Mouse (Mus musculus) spleen, postnatal 4 days (tissue): ENCODE results near the gene Ercc1.
A peak's percentile ranks its signal among the peaks of the same experiment; 100 is the strongest.

ENCODE experiments used
- DNase-seq, 2 experiments: peaks; one replicate each; pipeline ENCODE4 v3.0.0; 2022; ENCODE audit warnings: low spot score in 2 of 2

The Ercc1 gene

DNA sequence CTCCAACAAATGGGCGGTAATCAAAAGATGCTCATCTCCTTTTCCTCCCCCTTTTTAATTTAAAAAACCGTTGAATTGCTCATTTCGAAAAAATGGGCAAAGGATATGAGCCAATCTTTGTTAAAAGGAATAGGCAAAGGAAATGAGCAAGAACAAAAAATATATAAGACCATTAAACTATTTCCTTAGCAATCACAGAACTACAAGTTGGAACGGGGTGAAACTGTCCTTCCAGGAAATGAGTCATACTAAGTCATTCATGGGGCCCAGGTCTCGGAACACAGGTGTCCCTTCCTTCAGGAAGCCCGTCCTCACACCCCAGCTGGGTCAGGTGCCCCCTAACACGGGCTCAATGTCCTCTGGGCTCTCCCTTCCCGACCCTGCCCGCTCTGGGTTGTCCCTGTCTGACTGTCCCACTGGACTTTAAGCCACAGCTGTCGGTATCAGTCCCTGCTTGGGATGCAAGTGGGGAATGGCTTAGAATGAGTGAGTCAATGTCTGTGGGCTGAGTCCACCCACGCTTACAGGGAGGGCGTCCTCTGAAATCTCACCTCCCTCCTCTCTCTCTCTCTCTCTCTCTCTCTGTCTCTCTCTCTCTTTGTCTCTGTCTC is at the start of gene Ercc1:
Ercc1 (plus strand) TSS at position 542 of the 611 bp plus-strand sequence.
- no peak for DNase-seq

GRCm38 (mm10) chr7:19295503-19296185 is 48.9 kb upstream of the Ercc1 start:
- peak; percentile 92 to 98 for DNase-seq

- no peak for DNase-seq
Measured at GRCm38 (mm10) chr7:19297034-19297433, 47.5 kb upstream of the Ercc1 start.

DNA sequence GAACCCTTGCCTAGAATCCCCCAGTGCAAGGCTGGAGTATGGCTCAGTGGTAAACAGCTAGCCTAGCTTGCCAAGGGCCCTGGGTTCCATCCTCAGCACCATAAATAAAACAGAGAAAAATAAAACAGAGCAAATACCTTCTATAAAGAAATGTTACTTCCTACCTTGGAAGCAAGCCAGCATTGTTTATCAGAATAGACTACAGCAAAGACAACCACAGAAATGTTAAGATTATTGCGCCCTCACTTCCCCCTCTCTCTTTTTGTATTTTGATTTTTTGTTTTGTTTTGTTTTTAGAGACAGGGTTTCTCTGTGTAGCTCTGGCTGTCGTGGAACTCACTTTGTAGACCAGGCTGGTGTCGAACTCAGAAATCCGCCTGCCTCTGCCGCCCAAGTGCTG is 46.8 kb upstream of the Ercc1 start:
- no peak for DNase-seq

GRCm38 (mm10) chr7:19299194-19299593 is 45.4 kb upstream of the Ercc1 start:
- no peak for DNase-seq

DNA sequence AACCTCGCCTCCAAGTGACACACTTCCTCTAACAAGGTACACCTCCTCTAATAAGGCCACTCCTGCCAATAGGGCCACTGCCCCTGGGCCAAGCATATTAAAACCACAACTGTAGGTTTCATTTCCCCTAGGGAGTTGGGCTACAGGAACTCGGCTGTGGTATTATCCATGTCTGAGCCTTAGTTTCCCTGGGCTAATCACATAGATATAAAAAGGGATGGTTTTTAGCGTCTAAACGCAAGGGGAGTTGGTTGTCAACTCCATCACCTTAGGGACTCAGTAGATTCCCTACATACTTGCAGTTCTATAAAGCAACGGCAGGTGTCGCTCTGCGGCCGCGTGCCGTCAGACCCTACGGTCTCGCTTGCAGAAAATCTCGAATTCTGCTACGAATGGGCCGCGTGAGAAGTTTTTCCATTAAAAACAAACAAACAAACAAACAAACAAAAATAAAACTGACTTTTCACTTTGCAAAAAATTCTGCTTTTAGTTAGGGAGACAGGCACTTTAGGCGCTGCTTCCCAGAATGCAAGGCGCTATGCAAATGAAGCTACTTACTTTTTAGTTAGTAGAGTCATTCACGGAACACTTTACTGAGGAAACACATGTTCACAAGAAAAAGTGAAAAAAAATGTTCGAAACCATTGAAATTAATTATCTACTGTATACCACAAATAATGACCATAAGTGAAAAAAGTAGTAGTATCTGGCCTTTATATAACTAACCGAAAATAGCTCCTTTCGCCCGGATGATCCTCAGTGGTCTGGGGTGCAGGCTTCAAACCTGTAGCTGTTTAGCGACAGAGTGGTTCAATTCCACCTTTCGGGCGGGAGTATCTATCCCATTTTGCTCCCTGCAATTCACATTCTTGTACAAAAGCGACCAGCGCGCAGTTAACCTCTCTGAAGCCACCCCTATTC is 43.8 kb upstream of the Ercc1 start:
- DNase-seq: peak; percentile 79 to 93

DNA sequence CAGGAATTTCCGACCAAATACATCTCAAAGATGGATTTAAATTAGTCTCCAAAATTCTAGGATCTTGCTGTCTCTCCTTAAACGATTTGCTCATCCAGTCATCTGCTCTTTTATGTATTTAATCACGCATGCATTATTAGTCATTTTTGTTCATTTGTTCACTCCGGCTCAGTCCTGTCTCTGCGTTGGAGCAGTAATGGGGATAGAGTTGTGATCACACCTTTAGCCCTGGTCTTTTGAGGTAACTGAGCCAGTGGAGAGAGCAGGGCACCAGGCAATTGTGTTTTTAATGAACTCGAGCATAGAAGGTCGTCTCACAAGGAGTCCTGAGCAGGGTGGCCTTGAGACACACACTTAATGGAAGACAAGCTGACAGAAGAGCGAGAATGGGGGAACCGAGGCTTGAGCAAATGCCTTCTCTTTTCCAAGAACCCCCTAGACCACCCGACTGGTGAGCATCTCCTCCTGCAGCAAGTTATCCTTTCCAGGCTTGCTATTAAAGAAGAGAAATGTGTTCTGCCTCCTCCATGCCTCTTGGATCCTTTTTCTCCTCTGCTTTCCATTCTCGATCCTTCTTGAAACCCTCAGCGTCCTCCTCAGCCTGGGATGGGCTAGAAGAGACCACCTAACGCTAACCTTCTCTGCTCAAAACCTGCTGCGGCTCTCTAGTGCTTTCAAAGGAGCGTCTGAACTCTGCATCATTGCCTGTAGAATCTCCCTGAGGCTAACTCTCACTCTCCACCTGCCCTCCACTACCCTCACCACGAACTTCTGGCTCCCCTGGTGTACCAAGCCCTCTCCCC is 42.9 kb upstream of the Ercc1 start:
- no peak for DNase-seq

- DNase-seq: no peak
Measured at GRCm38 (mm10) chr7:19302264-19303045, 42.1 kb upstream of the Ercc1 start.

DNA sequence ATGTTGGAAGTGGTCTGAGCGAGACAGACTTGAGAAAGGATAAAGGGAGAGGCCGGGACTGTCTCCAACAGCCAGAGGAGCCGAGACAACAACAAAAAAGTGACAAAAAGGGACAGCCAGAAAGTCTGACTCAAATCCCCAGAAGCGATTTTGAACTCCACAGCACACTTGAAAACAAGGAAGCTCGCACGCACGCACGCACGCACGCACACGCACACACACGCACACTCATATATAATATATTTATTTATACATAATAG is 41.6 kb upstream of the Ercc1 start:
- no peak for DNase-seq

DNA sequence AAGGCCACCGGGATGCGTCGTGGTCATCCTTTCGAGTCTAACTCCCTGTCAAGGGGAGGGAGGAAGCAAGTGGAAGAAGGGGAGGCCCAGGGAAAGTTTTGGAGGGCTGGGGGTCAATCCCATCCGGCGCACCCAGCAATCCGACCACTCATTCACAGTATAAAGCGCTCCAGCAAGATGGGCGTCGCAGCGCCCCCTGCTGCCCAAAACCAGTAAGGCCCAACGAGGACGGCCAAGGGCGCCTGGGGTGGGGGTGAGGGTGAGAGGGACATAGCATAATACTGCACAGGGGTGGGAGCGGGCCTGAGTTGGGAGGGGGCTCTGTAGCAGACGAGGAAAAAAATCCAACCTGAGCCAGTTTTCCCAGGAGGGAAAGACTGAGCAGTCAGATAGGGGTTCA is 40.8 kb upstream of the Ercc1 start:
- DNase-seq: peak; percentile 74 to 93

DNA sequence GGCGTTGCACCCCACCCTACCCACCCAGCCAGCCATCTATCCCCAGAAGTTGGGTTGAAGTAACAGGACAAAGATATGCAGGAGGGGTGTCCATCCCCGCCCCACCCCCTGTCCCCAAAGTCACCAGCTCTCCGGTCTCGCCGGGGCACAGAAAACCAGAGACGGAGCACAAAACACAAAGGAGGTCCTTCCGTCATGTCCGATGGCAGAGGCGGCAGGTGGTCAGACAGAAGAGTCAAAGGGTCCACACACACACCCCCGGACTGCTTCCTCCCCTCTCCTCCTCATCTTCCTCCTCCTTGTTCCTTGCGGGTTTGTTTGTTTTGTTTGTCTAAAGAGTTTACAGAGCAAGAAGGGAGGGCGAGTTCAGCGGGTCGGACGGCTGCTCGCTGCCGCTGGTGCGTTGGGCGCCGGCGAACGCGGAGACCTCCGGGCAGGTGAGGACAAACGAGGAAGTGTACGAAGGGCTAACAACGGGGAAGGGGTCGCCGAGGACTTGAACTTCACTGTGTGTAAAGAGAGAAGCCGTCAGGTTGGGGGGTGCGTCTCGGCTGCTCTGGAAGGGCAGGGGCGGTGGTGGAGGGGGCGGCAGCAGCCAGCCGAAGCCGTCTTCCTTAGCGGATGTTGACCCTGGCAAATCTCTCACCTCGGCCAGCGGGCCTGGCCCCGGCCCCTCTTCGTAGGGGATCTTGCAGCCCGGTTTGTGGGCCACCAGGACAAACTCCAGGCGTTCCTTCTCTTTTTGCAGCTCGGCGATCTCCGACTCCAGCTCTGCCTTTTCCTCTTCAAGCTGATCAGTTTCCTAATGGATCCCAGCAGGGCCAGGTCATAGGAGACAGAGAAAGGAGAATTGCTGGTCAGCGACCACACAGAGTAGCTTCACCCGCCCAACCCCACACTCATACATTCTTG is 39.8 kb upstream of the Ercc1 start:
- DNase-seq: no peak

- no peak for DNase-seq
Measured at GRCm38 (mm10) chr7:19305413-19305735, 39.2 kb upstream of the Ercc1 start.

DNA sequence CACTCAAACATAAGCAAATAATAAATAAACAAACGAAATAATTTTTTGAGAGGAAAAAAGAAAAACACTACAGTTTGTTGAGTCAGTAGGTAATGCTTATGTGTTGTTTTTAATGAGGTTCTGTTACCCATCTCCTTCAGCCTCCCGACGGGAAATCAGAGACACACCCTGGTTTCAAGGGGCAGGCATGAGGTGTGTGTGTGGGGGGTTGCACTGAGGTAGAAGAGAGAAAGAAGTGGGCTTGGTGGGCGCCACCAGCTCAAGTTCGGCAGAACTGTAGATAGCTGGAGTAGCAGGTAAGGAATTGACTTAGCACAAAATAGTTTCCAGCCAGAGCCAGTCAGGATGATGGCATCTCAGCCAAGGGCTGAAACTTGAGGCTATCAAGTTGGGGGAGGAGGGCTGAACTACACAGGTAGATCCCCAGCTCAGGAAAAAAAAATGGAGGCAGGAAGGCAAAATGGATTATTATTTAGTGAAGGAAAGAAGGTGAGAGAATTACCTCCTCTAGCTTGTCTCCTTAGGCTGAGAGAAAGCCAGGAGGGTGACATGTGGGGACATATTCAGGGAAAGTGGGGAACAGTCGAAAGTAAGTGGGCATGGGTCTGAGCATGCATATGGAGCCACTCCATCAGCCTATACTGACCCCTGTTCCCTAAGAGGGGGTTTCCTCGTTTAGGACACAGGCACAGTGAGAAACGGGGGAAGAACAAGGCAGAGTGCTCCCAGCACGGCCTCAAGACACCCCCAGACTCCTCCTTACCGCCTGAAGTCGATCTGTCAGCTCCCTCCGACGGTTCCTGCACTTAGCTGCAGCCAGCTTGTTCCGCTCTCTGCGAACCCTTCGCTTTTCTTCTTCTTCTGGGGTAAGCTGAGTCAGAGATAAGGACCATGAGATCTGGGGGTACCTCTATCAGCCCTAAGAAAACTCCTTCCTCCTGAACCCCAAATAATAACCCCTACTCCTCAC is 38.5 kb upstream of the Ercc1 start:
- DNase-seq: no peak

DNA sequence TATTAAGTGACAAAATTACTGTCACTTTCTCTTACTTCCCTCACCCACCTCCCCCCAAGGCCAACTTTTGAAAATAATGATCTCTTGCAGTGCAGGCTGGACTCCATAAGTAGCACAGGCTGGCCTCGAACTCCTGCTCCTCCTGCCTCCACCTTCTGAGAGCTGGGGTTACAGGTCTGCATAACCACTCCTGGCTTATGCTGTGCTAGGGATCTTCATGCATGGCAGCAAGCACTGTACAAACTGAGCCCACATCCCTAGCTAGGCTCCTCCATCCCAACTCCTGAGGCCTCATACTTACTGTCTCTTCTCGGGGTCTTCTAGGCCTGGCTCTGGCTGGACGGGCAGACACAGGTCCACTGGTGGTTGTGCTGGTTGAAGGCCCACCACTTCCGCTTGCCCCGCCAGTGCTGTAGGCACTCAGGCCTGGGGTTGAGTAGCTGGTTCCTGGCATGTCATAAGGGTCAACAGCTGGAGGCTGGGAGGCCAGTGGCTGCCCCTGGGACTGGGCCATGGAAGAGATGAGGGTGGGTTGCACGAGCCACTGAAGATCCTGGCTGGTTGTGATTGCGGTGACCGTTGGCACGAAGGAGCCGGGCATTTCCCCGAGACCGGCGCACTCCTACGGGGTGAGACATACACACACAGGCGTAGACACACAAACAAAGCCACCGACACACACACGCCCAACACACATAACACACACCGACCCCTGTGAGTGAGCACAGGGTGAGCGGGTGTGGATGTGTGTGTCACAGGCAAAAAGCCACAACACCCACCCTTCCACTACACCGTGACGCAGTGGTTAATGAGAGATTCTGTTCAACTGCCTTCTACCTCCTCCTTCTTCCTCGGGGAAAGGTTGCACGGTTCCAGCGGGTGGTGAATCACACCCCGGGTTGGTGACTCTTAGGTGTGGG is 37.5 kb upstream of the Ercc1 start:
- DNase-seq: no peak

DNA sequence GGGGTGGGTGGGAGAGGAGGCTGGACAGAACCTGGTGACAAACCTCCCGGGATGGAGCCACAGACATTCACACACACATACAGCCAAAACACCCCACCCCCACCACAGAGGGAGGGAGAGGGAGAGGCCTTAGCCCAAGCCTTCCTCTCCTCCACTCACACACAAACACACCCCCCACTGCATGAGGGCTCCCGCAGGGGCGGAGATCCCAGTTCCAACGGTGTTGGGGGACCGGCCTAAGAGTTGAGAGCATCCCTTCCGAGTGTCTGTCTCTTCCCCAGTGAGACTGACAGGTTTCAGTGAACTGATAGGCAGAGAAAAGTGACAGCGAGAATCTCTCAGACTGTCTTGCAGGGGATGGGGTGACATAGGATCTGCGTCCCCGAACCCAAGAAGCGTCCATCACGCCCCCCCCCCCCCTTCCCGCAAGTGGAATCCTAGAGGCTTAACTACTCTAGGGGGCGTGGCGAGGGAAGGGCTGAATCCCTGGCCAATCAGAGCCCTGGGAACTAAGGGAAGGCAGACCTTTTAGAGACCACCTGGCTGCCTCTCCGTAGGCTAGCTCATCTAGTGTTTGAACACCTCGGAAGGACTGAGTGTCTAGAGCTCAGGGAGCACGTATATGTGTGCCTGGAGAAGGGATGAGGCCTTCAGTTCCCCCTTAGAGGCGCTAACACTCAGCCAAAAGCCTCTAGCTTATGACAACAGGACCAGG is 36.7 kb upstream of the Ercc1 start:
- peak; percentile 62 to 74 for DNase-seq

- peak; percentile 92 to 95 for DNase-seq
Measured at GRCm38 (mm10) chr7:19308454-19309277, 35.9 kb upstream of the Ercc1 start.
